Mouse (Mus musculus) heart, postnatal 0 days (tissue): ENCODE results near the gene Rfx6. TPM values are rescaled to one million over a fixed set of nuclear protein-coding genes. Genes with fewer than 3 reads are reported as not detected.

Experiments used
- ATAC-seq: fragments of 200-750 bp; cut with Nextera tagmentation; 2 replicates; pipeline ENCODE4 v1.8.0; 2017; ENCODE audit warnings: low read depth, moderate number of reproducible peaks, moderate library complexity; ENCODE audit not compliant: insufficient read depth
- DNase-seq: peaks from one replicate; pipeline ENCODE4 v3.0.0-alpha.2; 2016; ENCODE audit warnings: low spot score
- H3K27ac ChIP-seq: fragments of 300-500 bp; sonication (generic); 2 replicates; pipeline ENCODE4 v1.5.1; 2014; ENCODE audit warnings: low read depth, mild to moderate bottlenecking
- H3K27me3 ChIP-seq: fragments of 300-500 bp; sonication (generic); 2 replicates; pipeline ENCODE4 v1.6.1; 2014; ENCODE audit warnings: low read length, mixed read lengths; ENCODE audit not compliant: control insufficient read depth, insufficient read depth
- H3K36me3 ChIP-seq: fragments of 300-500 bp; sonication (generic); replicated peaks from 2 replicates; pipeline ENCODE4 v1.6.1; 2014; ENCODE audit warnings: low read length, mixed read lengths; ENCODE audit not compliant: control insufficient read depth, insufficient read depth
- H3K4me1 ChIP-seq: fragments of 300-500 bp; sonication (generic); 2 replicates; pipeline ENCODE4 v1.6.1; 2014; ENCODE audit warnings: antibody characterized with exemption; ENCODE audit not compliant: control insufficient read depth, insufficient read depth
- H3K4me2 ChIP-seq: fragments of 300-500 bp; sonication (generic); 2 replicates; pipeline ENCODE4 v1.6.1; 2014; ENCODE audit warnings: low read depth, mild to moderate bottlenecking, low read length, moderate library complexity
- H3K4me3 ChIP-seq: fragments of 300-500 bp; sonication (generic); 2 replicates; pipeline ENCODE4 v1.5.1; 2014; ENCODE audit warnings: low read depth, low read length
- H3K9ac ChIP-seq: fragments of 300-500 bp; sonication (generic); replicated peaks from 2 replicates; pipeline ENCODE4 v1.6.1; 2014; ENCODE audit warnings: low read depth, low read length, mixed read lengths
- H3K9me3 ChIP-seq: fragments of 300-500 bp; sonication (generic); replicated peaks from 2 replicates; pipeline ENCODE4 v1.6.1; 2016; ENCODE audit warnings: low read length; ENCODE audit not compliant: control insufficient read depth
- CTCF ChIP-seq: IDR thresholded peaks from 2 replicates; pipeline ENCODE4 v1.5.1; 2016; ENCODE audit warnings: antibody characterized with exemption, control low read depth, low read depth
- EP300 ChIP-seq: IDR thresholded peaks from 2 replicates; pipeline ENCODE4 v1.6.1; 2016; ENCODE audit warnings: antibody characterized with exemption, low read depth
- WGBS: fragments of 180-500 bp; shearing (Covaris S2); extraction: QIAGEN DNeasy Blood & Tissue Kit; methylation state at CpG from one replicate; pipeline ENCODE4 v1.1.7; 2014; 5-methylcytosine and 5-hydroxymethylcytosine counted together
- polyA plus RNA-seq: library from polyadenylated mRNA; unstranded; fragments of >200 nt; fragmentation: Nextera tagmentation; extraction: Ambion mirVana; gene quantifications from 2 replicates; pipeline ENCODE4 v1.2.1, GENCODE M21; 2015
- total RNA-seq: library from RNA; depleted of rRNA; stranded (reverse); fragments of >200 nt; gene quantifications from 2 replicates; pipeline ENCODE4 v1.2.3, GENCODE M21; 2014; ENCODE audit warnings: low replicate concordance; rRNA removed

The Rfx6 gene
- total and polyA plus RNA-seq, 2 experiments from 2014 or later, result not detected

DNA sequence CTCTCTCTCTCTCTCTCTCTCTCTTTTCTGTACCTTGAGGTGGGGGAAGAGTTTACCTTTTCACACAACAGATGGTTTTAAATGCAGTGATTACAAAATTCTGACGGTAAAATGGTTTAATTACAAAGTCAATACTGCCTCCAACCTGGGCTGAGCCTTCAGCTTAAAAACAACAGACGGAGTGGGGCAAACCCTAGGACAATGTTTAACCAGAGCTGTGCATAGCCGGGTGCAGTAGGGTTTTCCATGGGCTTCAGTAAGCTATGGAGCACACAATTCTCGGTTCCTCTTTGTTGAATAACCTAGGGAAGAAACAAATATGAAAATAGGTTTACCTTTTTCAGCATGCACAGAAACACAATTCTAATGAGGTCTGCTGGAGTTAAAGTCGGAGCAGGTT, 90.9 kb downstream of the Rfx6 start:
- H3K4me2 ChIP-seq, result no peak overlapping the region
- H3K9ac ChIP-seq, result no peak overlapping the region
- WGBS, result 63% methylated on average over 5 of the region's 5 CpGs
- DNase-seq (no peak), ATAC-seq (no peak)
- TF ChIP-seq EP300 (no peak), CTCF (no peak)
- H3K4me1 ChIP-seq, result no peaks in the 10 kb centered on the region
- H3K9me3 ChIP-seq, result no peaks in the 10 kb centered on the region
- no peak overlapping the region for H3K4me3 ChIP-seq
- no peaks in the 10 kb centered on the region for H3K36me3 ChIP-seq
- no peaks in the 10 kb centered on the region for H3K27me3 ChIP-seq
- no peak overlapping the region for H3K27ac ChIP-seq

DNA sequence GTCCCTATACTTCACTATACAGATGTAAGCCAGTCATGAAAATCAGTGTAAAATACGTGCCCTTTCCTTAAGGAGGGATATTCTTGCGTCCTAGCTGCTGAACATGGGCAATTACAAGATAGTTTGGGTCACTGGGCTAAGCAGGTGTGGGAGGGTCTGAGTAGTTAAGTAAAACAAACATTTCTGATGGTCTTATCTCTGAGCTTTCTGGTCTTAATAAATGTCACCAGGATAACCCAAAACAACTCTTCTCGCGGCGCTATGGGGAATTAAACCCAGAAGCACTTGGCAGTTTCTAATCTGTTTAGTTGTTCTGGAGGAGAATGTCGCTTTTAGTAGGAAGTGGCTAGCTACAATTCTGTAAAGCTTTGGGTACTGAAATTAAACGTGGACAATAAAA, 91.7 kb downstream of the Rfx6 start:
- no peaks in the 10 kb centered on the region for H3K27me3 ChIP-seq
- no peak overlapping the region for H3K4me3 ChIP-seq
- DNase-seq (no peak), ATAC-seq (no peak)
- no peaks in the 10 kb centered on the region for H3K4me1 ChIP-seq
- TF ChIP-seq CTCF (no peak), EP300 (no peak)
- no peak overlapping the region for H3K27ac ChIP-seq
- H3K4me2 ChIP-seq, result no peak overlapping the region
- no peak overlapping the region for H3K9ac ChIP-seq
- 30% methylated on average over 7 of the region's 7 CpGs for WGBS
- H3K36me3 ChIP-seq, result no peaks in the 10 kb centered on the region
- H3K9me3 ChIP-seq, result no peaks in the 10 kb centered on the region

DNA sequence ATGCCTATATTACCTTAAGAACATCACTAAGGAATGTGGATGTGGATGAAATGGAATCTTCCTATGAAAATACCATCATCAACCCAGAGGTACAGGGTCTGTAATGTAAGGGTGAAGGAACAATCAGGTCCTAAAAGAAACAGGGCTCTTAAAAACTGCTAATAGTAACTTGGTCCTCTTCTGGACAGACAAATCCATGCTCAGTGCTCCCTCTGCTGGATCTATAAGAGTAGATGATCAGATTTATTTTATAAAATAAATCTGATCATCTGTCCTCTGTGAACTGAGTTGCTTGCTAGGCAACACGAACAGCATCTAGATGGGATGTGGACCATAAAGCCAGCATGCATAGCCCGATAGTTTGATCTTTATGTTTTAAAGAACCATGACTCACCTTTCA, 102.1 kb downstream of the Rfx6 start:
- ATAC-seq (no peak), DNase-seq (no peak)
- H3K36me3 ChIP-seq, result no peaks in the 10 kb centered on the region
- no peak overlapping the region for H3K27ac ChIP-seq
- H3K9ac ChIP-seq, result no peak overlapping the region
- no peak overlapping the region for H3K4me2 ChIP-seq
- TF ChIP-seq CTCF (no peak), EP300 (no peak)
- no peak overlapping the region for H3K4me3 ChIP-seq
- 63% methylated on average over 2 of the region's 2 CpGs for WGBS
- H3K4me1 ChIP-seq, result no peaks in the 10 kb centered on the region
- no peaks in the 10 kb centered on the region for H3K9me3 ChIP-seq
- H3K27me3 ChIP-seq, result no peaks in the 10 kb centered on the region

Other genes with a start within 250 kb of the Rfx6 start
- gene Gm49339, start 197.1 kb upstream of the Rfx6 start, total RNA-seq, result 1.6 TPM in 1 of 2 replicates, not detected in the other
- gene Gm49339, start 197.1 kb upstream of the Rfx6 start, polyA plus RNA-seq, result 0.74 and 1.7 TPM in 2 replicates
- gene Lilr4b, start 197.1 kb upstream of the Rfx6 start, total RNA-seq, result 0.23 and 2.5 TPM in 2 replicates
- 1.7 and 2.0 TPM in 2 replicates for gene Lilr4b, start 197.1 kb upstream of the Rfx6 start, polyA plus RNA-seq
- 3.4 and 9.0 TPM in 2 replicates for gene Lilrb4a, start 186.8 kb upstream of the Rfx6 start, total RNA-seq
- gene Lilrb4a, start 186.8 kb upstream of the Rfx6 start, polyA plus RNA-seq, result 2.1 and 4.3 TPM in 2 replicates
- not detected in 2 replicates for gene Fam162b, start 87.2 kb upstream of the Rfx6 start, total RNA-seq
- not detected in 2 replicates for gene Fam162b, start 87.2 kb upstream of the Rfx6 start, polyA plus RNA-seq
- gene Gprc6a, start 46.3 kb upstream of the Rfx6 start, total RNA-seq, result not detected in 2 replicates
- not detected in 2 replicates for gene Gprc6a, start 46.3 kb upstream of the Rfx6 start, polyA plus RNA-seq